Comparison of ENCODE assay signal across 1 mouse cellular context in the genomic region with DNA sequence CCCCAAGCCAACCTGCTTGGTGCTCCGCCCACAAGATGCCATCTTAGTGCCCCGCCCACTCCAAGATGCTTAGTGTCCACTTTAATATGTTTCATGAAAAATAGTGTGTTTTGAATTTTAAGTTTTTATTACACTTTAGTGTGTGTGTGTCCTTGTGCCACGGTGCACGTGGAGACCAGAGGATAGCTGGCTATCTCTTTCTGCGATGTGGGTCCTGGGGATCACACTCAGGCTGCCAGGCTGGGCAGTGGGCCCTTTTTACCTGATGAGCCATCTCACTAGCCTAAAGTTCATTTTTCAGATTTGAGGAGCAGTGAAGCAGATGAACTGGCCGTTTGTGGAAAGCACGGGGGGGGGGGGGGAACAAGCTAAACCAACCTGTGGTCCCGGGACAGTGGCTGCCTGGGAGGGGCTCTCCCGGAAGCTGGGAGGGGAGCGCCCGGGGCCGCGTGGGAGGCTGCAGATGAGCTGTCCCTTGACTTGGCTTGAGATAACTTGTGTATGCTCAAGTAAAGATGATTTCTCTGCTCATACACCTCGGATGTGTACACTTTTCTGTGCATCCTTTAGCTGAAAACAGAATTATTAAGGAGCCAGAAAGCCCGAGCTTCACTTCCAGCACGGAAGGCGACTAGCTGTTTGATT.
TF ChIP-seq lines count a peak whose summit lies in the region.

No protein-coding gene starts in this region.

TF ChIP-seq in MEL, 35 proteins besides CTCF, POLR2A, EP300 and RAD21:
- TF ChIP-seq ELF1 (IDR thresholded peaks at IDR 0.05; ENCODE audit: low read depth, low read length), result 0 out of 2 replicates have a peak, but pooled peaks have one; percentile 21
- TF ChIP-seq NRF1 (IDR thresholded peaks at IDR 0.05; ENCODE audit: insufficient read depth, low read depth, low read length, poor library complexity, severe bottlenecking), result no peak
- peak; percentile 18; the same call in 1 of the 2 replicates for TF ChIP-seq SIN3A (IDR thresholded peaks at IDR 0.05; ENCODE audit: low read length)
